Mouse (Mus musculus) forebrain, postnatal 0 days (tissue): ENCODE data around the gene Sgpl1. TPM values are rescaled to one million over a fixed set of nuclear protein-coding genes. Genes with fewer than 3 reads are reported as not detected.

Experiments
- ATAC-seq: fragments of 200-750 bp; cut with Nextera tagmentation; 2 replicates; pipeline ENCODE4 v1.8.0; 2017; ENCODE audit warnings: mild to moderate bottlenecking, moderate library complexity
- DNase-seq: peaks from one replicate; pipeline ENCODE4 v3.0.0-alpha.2; 2015
- H3K27ac ChIP-seq: fragments of 300-500 bp; sonication (generic); 2 replicates; pipeline ENCODE4 v1.5.1; 2014; ENCODE audit warnings: low read depth, mild to moderate bottlenecking, antibody characterized with exemption, low read length, moderate library complexity, mixed read lengths
- H3K27me3 ChIP-seq: fragments of 300-500 bp; sonication (generic); 2 replicates; pipeline ENCODE4 v1.6.1; 2014; ENCODE audit warnings: mild to moderate bottlenecking, low read length, mixed read lengths; ENCODE audit not compliant: insufficient read depth
- H3K36me3 ChIP-seq: fragments of 300-500 bp; sonication (generic); 2 replicates; pipeline ENCODE4 v1.6.1; 2014; ENCODE audit warnings: mild to moderate bottlenecking, moderate library complexity; ENCODE audit not compliant: insufficient read depth
- H3K4me1 ChIP-seq: fragments of 300-500 bp; sonication (generic); 2 replicates; pipeline ENCODE4 v1.6.1; 2014; ENCODE audit warnings: antibody characterized with exemption; ENCODE audit not compliant: insufficient read depth
- H3K4me2 ChIP-seq: fragments of 300-500 bp; sonication (generic); 2 replicates; pipeline ENCODE4 v1.6.1; 2014; ENCODE audit warnings: low read depth, mild to moderate bottlenecking, moderate library complexity
- H3K4me3 ChIP-seq: fragments of 300-500 bp; sonication (generic); 2 replicates; pipeline ENCODE4 v1.5.1; 2014; ENCODE audit warnings: low read depth, low read length, mixed read lengths
- H3K9ac ChIP-seq: fragments of 300-500 bp; sonication (generic); 2 replicates; pipeline ENCODE4 v1.6.1; 2014; ENCODE audit warnings: mild to moderate bottlenecking
- H3K9me3 ChIP-seq: fragments of 300-500 bp; sonication (generic); 2 replicates; pipeline ENCODE4 v1.6.1; 2016; ENCODE audit warnings: low read length
- CTCF ChIP-seq: sonication (generic); IDR thresholded peaks from 2 replicates; pipeline ENCODE4 v1.5.1; 2016; ENCODE audit warnings: antibody characterized with exemption, control low read depth, low read depth
- WGBS: fragments of 180-500 bp; shearing (Covaris S2); extraction: QIAGEN DNeasy Blood & Tissue Kit; methylation state at CpG from one replicate; pipeline ENCODE4 v1.1.7; 2014; 5-methylcytosine and 5-hydroxymethylcytosine counted together
- polyA plus RNA-seq: library from polyadenylated mRNA; unstranded; fragments of >200 nt; fragmentation: Nextera tagmentation; extraction: Ambion mirVana; gene quantifications from 2 replicates; pipeline ENCODE4 v1.2.1, GENCODE M21; 2015
- total RNA-seq: library from RNA; depleted of rRNA; stranded (reverse); fragments of >200 nt; gene quantifications from 2 replicates; pipeline ENCODE4 v1.2.3, GENCODE M21; 2014

The Sgpl1 gene
- total and polyA plus RNA-seq, 2 experiments from 2014 or later, result 31.9 to 50.6 TPM

GRCm38 (mm10) chr10:61178687-61179086, 31.2 kb upstream of the Sgpl1 start:
- DNase-seq (no peak), ATAC-seq (no peak)
- H3K4me2 ChIP-seq, result no peak overlapping the region
- no peak overlapping the region for H3K9ac ChIP-seq
- no peaks in the 10 kb centered on the region for H3K4me1 ChIP-seq
- TF ChIP-seq CTCF, result no peak
- H3K9me3 ChIP-seq, result no peaks in the 10 kb centered on the region
- H3K27me3 ChIP-seq, result no peaks in the 10 kb centered on the region
- no peaks in the 10 kb centered on the region for H3K36me3 ChIP-seq
- H3K4me3 ChIP-seq, result no peak overlapping the region
- H3K27ac ChIP-seq, result no peak overlapping the region
- WGBS, result 87% methylated on average over 8 of the region's 8 CpGs

GRCm38 (mm10) chr10:61177751-61178150, 30.2 kb upstream of the Sgpl1 start:
- no peaks in the 10 kb centered on the region for H3K36me3 ChIP-seq
- DNase-seq (no peak), ATAC-seq (no peak)
- H3K4me2 ChIP-seq, result no peak overlapping the region
- H3K9me3 ChIP-seq, result no peaks in the 10 kb centered on the region
- H3K9ac ChIP-seq, result no peak overlapping the region
- 91% methylated on average over 4 of the region's 4 CpGs for WGBS
- H3K27ac ChIP-seq, result no peak overlapping the region
- no peaks in the 10 kb centered on the region for H3K27me3 ChIP-seq
- TF ChIP-seq CTCF, result no peak
- H3K4me3 ChIP-seq, result no peak overlapping the region
- H3K4me1 ChIP-seq, result no peaks in the 10 kb centered on the region

DNA sequence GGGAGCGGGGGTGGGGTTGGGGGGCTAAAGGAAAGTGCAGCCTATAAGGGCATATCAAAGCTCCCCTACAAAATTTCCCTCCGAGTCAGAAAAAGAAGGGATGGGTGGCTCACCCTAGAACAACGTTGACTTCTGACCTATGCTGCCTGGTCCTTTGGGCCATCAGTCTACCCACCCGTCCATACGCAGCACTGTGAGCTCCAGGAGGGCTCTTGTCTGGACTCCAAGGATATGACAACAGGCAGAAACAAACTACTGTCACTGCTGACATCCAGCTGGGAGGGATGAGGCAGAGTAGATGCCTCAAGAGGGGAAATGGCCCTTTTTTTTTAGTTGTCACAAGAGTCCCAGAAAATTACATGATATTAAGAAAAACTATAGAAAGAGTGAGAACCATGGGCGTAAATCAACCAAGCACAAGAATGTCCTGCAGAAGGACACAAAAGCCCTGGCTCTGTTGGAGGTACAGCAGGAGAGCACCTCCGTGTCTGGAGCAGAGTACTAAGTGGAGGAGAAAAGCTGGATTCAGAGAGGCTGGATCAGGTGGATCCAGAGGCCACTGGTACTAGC, 28.8 kb upstream of the Sgpl1 start:
- Histone ChIP-seq H3K9me3 (no peaks in the 10 kb centered on the region), H3K4me1 (no peaks in the 10 kb centered on the region), H3K4me3 (no peak overlapping the region), H3K27me3 (no peaks in the 10 kb centered on the region), H3K9ac (no peak overlapping the region), H3K4me2 (peak overlapping the region; percentile 8; the same call in 1 of the 2 replicates), H3K27ac (no peak overlapping the region), H3K36me3 (no peaks in the 10 kb centered on the region)
- ATAC-seq (no peak), DNase-seq (no peak)
- TF ChIP-seq CTCF, result no peak
- WGBS, result 49% methylated on average over 7 of the region's 7 CpGs

DNA sequence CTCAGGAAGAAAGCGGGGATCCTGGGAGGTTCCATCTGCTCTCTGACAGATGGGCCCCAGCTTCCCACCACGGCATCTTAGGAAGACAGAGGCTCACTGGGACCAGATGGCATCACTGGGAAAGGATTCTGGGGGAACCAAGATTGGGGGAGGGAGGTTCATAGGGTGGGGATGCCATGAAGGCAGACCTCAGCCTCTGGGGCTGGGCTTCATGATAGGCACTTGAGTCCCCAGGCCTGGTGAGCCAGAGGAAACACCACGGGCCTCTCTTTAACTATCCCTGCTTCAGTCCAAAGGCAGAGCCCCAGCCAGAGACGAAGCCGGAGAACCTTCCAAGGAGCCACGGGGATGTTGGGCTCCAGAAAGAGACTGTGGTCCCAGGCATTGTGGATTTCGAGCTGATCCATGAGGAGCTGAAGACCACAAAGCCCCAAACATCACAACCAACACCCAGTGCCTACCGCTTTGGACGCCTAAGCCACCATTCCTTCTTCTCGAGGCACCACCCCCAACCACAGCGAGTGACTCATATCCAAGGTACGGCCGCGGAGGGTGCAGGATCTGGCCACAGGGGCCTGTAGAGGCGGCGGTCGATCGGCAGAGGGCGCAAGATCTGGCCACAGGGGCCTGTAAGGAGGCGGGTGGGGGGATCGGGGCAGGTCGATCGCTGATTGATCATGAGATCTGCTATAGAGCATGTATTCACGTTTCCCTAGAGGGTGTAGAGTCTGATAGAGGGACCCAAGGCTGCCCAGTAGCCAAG, 28.1 kb upstream of the Sgpl1 start:
- Histone ChIP-seq H3K27me3 (no peaks in the 10 kb centered on the region), H3K27ac (no peak overlapping the region), H3K9ac (no peak overlapping the region), H3K9me3 (no peaks in the 10 kb centered on the region), H3K4me1 (no peaks in the 10 kb centered on the region), H3K4me2 (peak overlapping the region; percentile 8; the same call in 1 of the 2 replicates), H3K36me3 (no peaks in the 10 kb centered on the region), H3K4me3 (no peak overlapping the region)
- DNase-seq, result peak; percentile 39
- peak; percentile 64 for ATAC-seq
- TF ChIP-seq CTCF, result peak; percentile 49
- WGBS, result 16% methylated on average over 24 of the region's 24 CpGs

DNA sequence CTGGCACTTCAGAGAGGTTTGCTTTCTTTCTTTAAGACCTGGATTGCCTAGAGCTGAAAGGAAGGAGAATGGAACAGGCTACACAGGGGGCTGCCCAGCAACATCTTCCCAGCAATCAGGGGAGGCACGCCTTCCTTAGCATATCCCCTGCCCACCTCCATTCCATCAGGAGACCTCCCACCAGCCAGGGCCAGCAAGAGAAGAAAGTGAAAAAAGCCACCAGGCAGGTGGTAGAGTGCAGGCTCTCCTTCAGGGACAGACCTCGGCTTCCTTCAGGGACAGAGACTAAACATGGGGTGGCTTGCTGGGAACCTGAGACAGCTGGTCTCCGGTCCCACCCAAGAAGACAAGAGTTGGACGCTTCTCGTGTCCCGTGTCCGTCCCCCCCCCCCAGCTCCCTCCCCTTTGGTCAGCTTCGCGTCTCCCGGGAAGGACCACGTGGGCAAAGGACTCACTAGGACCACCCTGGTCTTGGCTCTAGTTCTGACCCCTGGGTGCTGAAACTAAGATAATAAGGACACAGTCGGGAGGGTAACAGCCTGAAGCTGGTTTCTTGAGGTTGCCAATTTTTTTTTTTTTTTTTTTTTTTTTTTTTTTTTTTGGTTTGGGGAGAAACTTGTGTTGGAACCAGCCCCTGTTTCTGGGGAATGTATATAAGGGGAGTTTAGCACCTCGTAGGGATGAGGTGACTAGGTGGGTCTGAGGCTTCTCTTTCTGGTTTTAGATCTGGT, 27.4 kb upstream of the Sgpl1 start:
- H3K9me3 ChIP-seq, result no peaks in the 10 kb centered on the region
- no peaks in the 10 kb centered on the region for H3K4me1 ChIP-seq
- no peaks in the 10 kb centered on the region for H3K36me3 ChIP-seq
- ATAC-seq, result no peak
- no peak overlapping the region for H3K4me3 ChIP-seq
- 53% methylated on average over 13 of the region's 13 CpGs for WGBS
- H3K4me2 ChIP-seq, result no peak overlapping the region
- TF ChIP-seq CTCF, result no peak
- H3K27me3 ChIP-seq, result no peaks in the 10 kb centered on the region
- no peak overlapping the region for H3K9ac ChIP-seq
- H3K27ac ChIP-seq, result no peak overlapping the region
- no peak for DNase-seq

GRCm38 (mm10) chr10:61172496-61172895, 25.0 kb upstream of the Sgpl1 start:
- H3K4me2 ChIP-seq, result no peak overlapping the region
- no peaks in the 10 kb centered on the region for H3K4me1 ChIP-seq
- H3K9ac ChIP-seq, result no peak overlapping the region
- no peaks in the 10 kb centered on the region for H3K36me3 ChIP-seq
- H3K27ac ChIP-seq, result no peak overlapping the region
- 81% methylated on average over 4 of the region's 4 CpGs for WGBS
- DNase-seq (no peak), ATAC-seq (no peak)
- no peaks in the 10 kb centered on the region for H3K27me3 ChIP-seq
- no peaks in the 10 kb centered on the region for H3K9me3 ChIP-seq
- no peak for TF ChIP-seq CTCF
- H3K4me3 ChIP-seq, result no peak overlapping the region

DNA sequence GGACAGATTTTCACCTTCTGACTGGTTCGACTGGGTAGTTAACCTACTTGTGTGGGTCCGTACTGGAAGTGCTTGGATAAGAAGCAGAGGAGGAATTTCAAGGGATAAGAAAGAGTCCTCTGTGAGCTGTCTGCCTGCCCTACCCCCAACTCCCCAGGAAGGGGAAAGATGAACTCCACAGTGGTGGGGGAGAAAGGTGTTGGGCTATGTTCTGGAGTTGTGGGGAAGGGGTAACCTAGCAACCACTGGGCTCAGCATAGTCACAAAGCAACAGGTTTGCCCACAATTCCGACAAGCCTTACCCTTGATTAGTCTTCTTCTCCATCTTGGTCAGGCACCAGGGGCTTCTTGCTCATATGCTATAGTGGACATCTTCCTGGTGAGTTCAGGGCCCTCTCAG, 24.2 kb upstream of the Sgpl1 start, which contains the start of gene Tbata:
Gene Tbata, plus strand, starts transcription at position 301 of the 400 bp plus-strand sequence.
- TF ChIP-seq CTCF, result no peak
- ATAC-seq, result no peak
- no peak within 1 kb of the TSS for H3K4me3 ChIP-seq

More for the DNA sequence above, 24.2 kb upstream of the Sgpl1 start, which contains the start of gene Tbata:
- no peak for DNase-seq
- WGBS, result 64% methylated on average over 3 of the region's 3 CpGs
- no peak within 1 kb of the TSS for H3K9ac ChIP-seq
- H3K4me2 ChIP-seq, result no peak within 1 kb of the TSS
- H3K27ac ChIP-seq, result no peak within 1 kb of the TSS
- no peaks in the 10 kb centered on the region for H3K4me1 ChIP-seq
- H3K27me3 ChIP-seq, result no peaks in the 10 kb centered on the region
- H3K36me3 ChIP-seq, result no peaks in the 10 kb centered on the region
- H3K9me3 ChIP-seq, result no peaks in the 10 kb centered on the region
